Mouse (Mus musculus) embryonic fibroblast, embryonic 13.5 days (primary cell): ENCODE data around the gene Nav2.

Experiments used
- CTCF ChIP-seq: IDR thresholded peaks from 2 replicates; pipeline ENCODE4 v1.5.1; 2011; ENCODE audit warnings: mild to moderate bottlenecking, control low read depth, low read length, moderate library complexity, borderline replicate concordance; ENCODE audit not compliant: insufficient read depth
- POLR2A ChIP-seq: IDR thresholded peaks from 2 replicates; pipeline ENCODE4 v1.6.1; 2011; ENCODE audit warnings: low read depth, mild to moderate bottlenecking, control low read depth, low read length, moderate library complexity

DNA sequence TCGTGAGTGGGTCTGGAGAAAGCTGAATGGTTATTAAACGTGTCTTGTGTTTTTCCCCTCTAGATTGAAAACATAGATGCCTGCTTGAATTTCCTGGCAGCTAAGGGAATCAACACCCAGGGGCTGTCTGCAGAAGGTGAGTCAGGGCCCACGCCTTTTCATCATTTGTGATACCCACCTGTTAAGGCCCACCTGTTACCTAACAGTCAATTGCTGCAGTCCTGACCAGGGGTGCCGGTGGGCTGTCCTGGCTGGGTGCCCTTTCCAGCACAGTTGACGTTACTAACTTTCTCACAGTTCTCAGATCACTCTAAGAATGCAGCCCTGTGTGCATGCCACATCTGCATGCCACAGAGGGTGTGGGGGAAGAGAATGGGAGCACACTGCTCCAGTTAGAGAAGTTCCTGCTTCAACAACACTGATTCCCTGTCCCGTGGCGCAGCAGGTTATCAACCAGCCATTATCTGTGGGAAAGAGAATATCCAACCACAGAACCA lies 489.6 kb downstream of the Nav2 start:
- TF ChIP-seq POLR2A (no peak), CTCF (no peak)
